Mouse (Mus musculus): ENCODE measurements around the gene Rwdd2a. TPM values are rescaled to one million over a fixed set of nuclear protein-coding genes. Genes with fewer than 3 reads are reported as not detected.
A peak's percentile ranks its signal among the peaks of the same experiment; 100 is the strongest.

Rwdd2a gene
- polyA plus RNA-seq, 1 experiment from 2014 or later = 48.9 TPM

- no peaks in the 10 kb centered on the region for H3K27me3 ChIP-seq (replicated peaks; ENCODE audit: control insufficient read depth, insufficient read depth, low read length)
- 90% methylated on average over 4 of the region's 4 CpGs for WGBS
Observed at GRCm38 (mm10) chr9:86554641-86555040, 17.1 kb upstream of the Rwdd2a start.

GRCm38 (mm10) chr9:86560543-86560942 lies 11.2 kb upstream of the Rwdd2a start:
- no peaks in the 10 kb centered on the region for H3K4me1 ChIP-seq (ENCODE audit: control insufficient read depth, insufficient read depth, low read depth, low read length)
- H3K36me3 ChIP-seq (ENCODE audit: control insufficient read depth, insufficient read depth, low read length) = peaks cover 62% of the 10 kb centered on the region
- H3K9ac ChIP-seq (ENCODE audit: low read depth, low read length) = no peak overlapping the region
- H3K27ac ChIP-seq (ENCODE audit: low read depth, low read length) = no peak overlapping the region
- H3K27me3 ChIP-seq (replicated peaks; ENCODE audit: control insufficient read depth, insufficient read depth, low read length) = no peaks in the 10 kb centered on the region
- no peaks in the 10 kb centered on the region for H3K9me3 ChIP-seq (ENCODE audit: control insufficient read depth, low read length)
- no peak overlapping the region for H3K4me3 ChIP-seq (ENCODE audit: low read length)
- H3K4me2 ChIP-seq (ENCODE audit: low read length) = no peak overlapping the region
- no peak for ATAC-seq
- 87% methylated on average over 3 of the region's 3 CpGs for WGBS

More at GRCm38 (mm10) chr9:86554641-86555040, 17.1 kb upstream of the Rwdd2a start:
- no peak overlapping the region for H3K9ac ChIP-seq (ENCODE audit: low read depth, low read length)
- H3K27ac ChIP-seq (ENCODE audit: low read depth, low read length) = no peak overlapping the region
- peaks cover 62% of the 10 kb centered on the region for H3K36me3 ChIP-seq (ENCODE audit: control insufficient read depth, insufficient read depth, low read length)
- ATAC-seq = 0 out of 2 replicates have a peak, but pooled peaks have one; percentile 42
- H3K4me1 ChIP-seq (ENCODE audit: control insufficient read depth, insufficient read depth, low read depth, low read length) = no peaks in the 10 kb centered on the region
- H3K4me2 ChIP-seq (ENCODE audit: low read length) = no peak overlapping the region
- no peak overlapping the region for H3K4me3 ChIP-seq (ENCODE audit: low read length)
- no peaks in the 10 kb centered on the region for H3K9me3 ChIP-seq (ENCODE audit: control insufficient read depth, low read length)

GRCm38 (mm10) chr9:86569314-86569910 lies 2.4 kb upstream of the Rwdd2a start:
- ATAC-seq = no peak
- Histone ChIP-seq H3K9ac (ENCODE audit: low read depth, low read length) (no peak overlapping the region), H3K36me3 (ENCODE audit: control insufficient read depth, insufficient read depth, low read length) (peaks cover 9% of the 10 kb centered on the region), H3K4me3 (ENCODE audit: low read length) (no peak overlapping the region), H3K9me3 (ENCODE audit: control insufficient read depth, low read length) (no peaks in the 10 kb centered on the region), H3K27me3 (replicated peaks; ENCODE audit: control insufficient read depth, insufficient read depth, low read length) (no peaks in the 10 kb centered on the region), H3K4me1 (ENCODE audit: control insufficient read depth, insufficient read depth, low read depth, low read length) (peaks cover 9% of the 10 kb centered on the region), H3K4me2 (ENCODE audit: low read length) (no peak overlapping the region), H3K27ac (ENCODE audit: low read depth, low read length) (no peak overlapping the region)
- WGBS = 76% methylated on average over 3 of the region's 3 CpGs

- ATAC-seq = no peak
- Histone ChIP-seq H3K27me3 (replicated peaks; ENCODE audit: control insufficient read depth, insufficient read depth, low read length) (no peaks in the 10 kb centered on the region), H3K4me1 (ENCODE audit: control insufficient read depth, insufficient read depth, low read depth, low read length) (peaks cover 9% of the 10 kb centered on the region), H3K27ac (ENCODE audit: low read depth, low read length) (no peak overlapping the region), H3K36me3 (ENCODE audit: control insufficient read depth, insufficient read depth, low read length) (no peaks in the 10 kb centered on the region; the same call in none of the 2 replicates), H3K9ac (ENCODE audit: low read depth, low read length) (no peak overlapping the region; the same call in 1 of the 2 replicates), H3K4me2 (ENCODE audit: low read length) (peak overlapping the region; percentile 62), H3K4me3 (ENCODE audit: low read length) (peak overlapping the region; percentile 82), H3K9me3 (ENCODE audit: control insufficient read depth, low read length) (no peaks in the 10 kb centered on the region)
- WGBS = 77% methylated on average over 10 of the region's 10 CpGs
Observed at GRCm38 (mm10) chr9:86570261-86570890, 1.4 kb upstream of the Rwdd2a start.

GRCm38 (mm10) chr9:86570946-86571345 lies 845 bp upstream of the Rwdd2a start:
- WGBS = 17% methylated on average over 8 of the region's 8 CpGs
- H3K27me3 ChIP-seq (replicated peaks; ENCODE audit: control insufficient read depth, insufficient read depth, low read length) = no peaks in the 10 kb centered on the region
- H3K4me2 ChIP-seq (ENCODE audit: low read length) = peak overlapping the region; percentile 62
- no peak overlapping the region for H3K27ac ChIP-seq (ENCODE audit: low read depth, low read length)
- H3K9me3 ChIP-seq (ENCODE audit: control insufficient read depth, low read length) = no peaks in the 10 kb centered on the region
- peak overlapping the region; percentile 80 for H3K9ac ChIP-seq (ENCODE audit: low read depth, low read length)
- peak overlapping the region; percentile 82 for H3K4me3 ChIP-seq (ENCODE audit: low read length)
- H3K36me3 ChIP-seq (ENCODE audit: control insufficient read depth, insufficient read depth, low read length) = no peaks in the 10 kb centered on the region; the same call in 1 of the 2 replicates
- no peak for ATAC-seq
- H3K4me1 ChIP-seq (ENCODE audit: control insufficient read depth, insufficient read depth, low read depth, low read length) = peaks cover 9% of the 10 kb centered on the region

- no peak; the same call in 1 of the 2 replicates for ATAC-seq
- Histone ChIP-seq H3K4me2 (ENCODE audit: low read length) (peak overlapping the region; percentile 100), H3K9me3 (ENCODE audit: control insufficient read depth, low read length) (no peaks in the 10 kb centered on the region), H3K36me3 (ENCODE audit: control insufficient read depth, insufficient read depth, low read length) (no peaks in the 10 kb centered on the region; the same call in 1 of the 2 replicates), H3K4me1 (ENCODE audit: control insufficient read depth, insufficient read depth, low read depth, low read length) (peaks cover 9% of the 10 kb centered on the region), H3K27ac (ENCODE audit: low read depth, low read length) (peak overlapping the region; percentile 57; the same call in 1 of the 2 replicates), H3K9ac (ENCODE audit: low read depth, low read length) (peak overlapping the region; percentile 80), H3K4me3 (ENCODE audit: low read length) (peak overlapping the region; percentile 82), H3K27me3 (replicated peaks; ENCODE audit: control insufficient read depth, insufficient read depth, low read length) (no peaks in the 10 kb centered on the region)
- WGBS = under 1% methylated on average over 25 of the region's 25 CpGs
Observed at GRCm38 (mm10) chr9:86572196-86572595, 405 bp downstream of the Rwdd2a start.

- H3K27me3 ChIP-seq (replicated peaks; ENCODE audit: control insufficient read depth, insufficient read depth, low read length) = no peaks in the 10 kb centered on the region
- 6% methylated on average over 13 of the region's 13 CpGs for WGBS
- no peak for ATAC-seq
Observed at GRCm38 (mm10) chr9:86572636-86573291, 973 bp downstream of the Rwdd2a start.

GRCm38 (mm10) chr9:86573616-86574303 lies 2.0 kb downstream of the Rwdd2a start:
- Histone ChIP-seq H3K9ac (ENCODE audit: low read depth, low read length) (no peak overlapping the region), H3K4me2 (ENCODE audit: low read length) (no peak overlapping the region), H3K9me3 (ENCODE audit: control insufficient read depth, low read length) (no peaks in the 10 kb centered on the region), H3K4me1 (ENCODE audit: control insufficient read depth, insufficient read depth, low read depth, low read length) (peaks cover 9% of the 10 kb centered on the region), H3K27ac (ENCODE audit: low read depth, low read length) (no peak overlapping the region), H3K36me3 (ENCODE audit: control insufficient read depth, insufficient read depth, low read length) (no peaks in the 10 kb centered on the region; the same call in 1 of the 2 replicates), H3K4me3 (ENCODE audit: low read length) (no peak overlapping the region), H3K27me3 (replicated peaks; ENCODE audit: control insufficient read depth, insufficient read depth, low read length) (no peaks in the 10 kb centered on the region)
- no peak for ATAC-seq
- WGBS = 88% methylated on average over 20 of the region's 20 CpGs

More at GRCm38 (mm10) chr9:86572636-86573291, 973 bp downstream of the Rwdd2a start:
- Histone ChIP-seq H3K4me1 (ENCODE audit: control insufficient read depth, insufficient read depth, low read depth, low read length) (peaks cover 9% of the 10 kb centered on the region), H3K36me3 (ENCODE audit: control insufficient read depth, insufficient read depth, low read length) (no peaks in the 10 kb centered on the region; the same call in 1 of the 2 replicates), H3K9me3 (ENCODE audit: control insufficient read depth, low read length) (no peaks in the 10 kb centered on the region), H3K9ac (ENCODE audit: low read depth, low read length) (peak overlapping the region; percentile 80), H3K27ac (ENCODE audit: low read depth, low read length) (peak overlapping the region; percentile 57; the same call in 1 of the 2 replicates), H3K4me2 (ENCODE audit: low read length) (peak overlapping the region; percentile 100), H3K4me3 (ENCODE audit: low read length) (peak overlapping the region; percentile 82)
